Mouse (Mus musculus) forebrain, embryonic 11.5 days (tissue): Measurements from ENCODE around the gene Cyb561. TPM values are rescaled to one million over a fixed set of nuclear protein-coding genes. Genes with fewer than 3 reads are reported as not detected.

Experiments used
- ATAC-seq: fragments of 200-750 bp; cut with Nextera tagmentation; replicated peaks from 2 replicates; pipeline ENCODE4 v1.8.0; 2017; ENCODE audit warnings: moderate TSS enrichment; ENCODE audit not compliant: low FRiP score
- DNase-seq: peaks from one replicate; pipeline ENCODE4 v3.0.0-alpha.2; 2017; ENCODE audit warnings: low spot score
- H3K27ac ChIP-seq: fragments of 300-500 bp; sonication (generic); 2 replicates; pipeline ENCODE4 v1.5.1; 2014; ENCODE audit warnings: low read depth, low read length
- H3K27me3 ChIP-seq: fragments of 300-500 bp; sonication (generic); 2 replicates; pipeline ENCODE4 v1.6.1; 2014; ENCODE audit warnings: mild to moderate bottlenecking, low read length, mixed read lengths; ENCODE audit not compliant: control insufficient read depth, insufficient read depth
- H3K36me3 ChIP-seq: fragments of 300-500 bp; sonication (generic); 2 replicates; pipeline ENCODE4 v1.6.1; 2014; ENCODE audit warnings: mild to moderate bottlenecking, low read length, moderate library complexity, mixed read lengths; ENCODE audit not compliant: control insufficient read depth, insufficient read depth
- H3K4me1 ChIP-seq: fragments of 300-500 bp; sonication (generic); replicated peaks from 2 replicates; pipeline ENCODE4 v1.6.1; 2014; ENCODE audit warnings: low read length, mixed read lengths; ENCODE audit not compliant: control insufficient read depth, insufficient read depth
- H3K4me2 ChIP-seq: fragments of 300-500 bp; sonication (generic); 2 replicates; pipeline ENCODE4 v1.6.1; 2014; ENCODE audit warnings: low read depth, mild to moderate bottlenecking, low read length, moderate library complexity, mixed read lengths; ENCODE audit not compliant: severe bottlenecking
- H3K4me3 ChIP-seq: fragments of 300-500 bp; sonication (generic); 2 replicates; pipeline ENCODE4 v1.5.1; 2014; ENCODE audit warnings: low read depth, low read length
- H3K9ac ChIP-seq: fragments of 300-500 bp; sonication (generic); 2 replicates; pipeline ENCODE4 v1.6.1; 2014; ENCODE audit warnings: low read length
- H3K9me3 ChIP-seq: fragments of 300-500 bp; sonication (generic); 2 replicates; pipeline ENCODE4 v1.6.1; 2016; ENCODE audit warnings: low read length, mixed read lengths; ENCODE audit not compliant: control insufficient read depth
- WGBS: fragments of 180-500 bp; shearing (Covaris S2); extraction: QIAGEN DNeasy Blood & Tissue Kit; methylation state at CpG from one replicate; pipeline ENCODE4 v1.1.7; 2014; 5-methylcytosine and 5-hydroxymethylcytosine counted together
- polyA plus RNA-seq: library from polyadenylated mRNA; unstranded; fragments of >200 nt; fragmentation: Nextera tagmentation; extraction: Ambion mirVana; gene quantifications from 2 replicates; pipeline ENCODE4 v1.2.1, GENCODE M21; 2014

The Cyb561 gene
- polyA plus RNA-seq, 1 experiment from 2014 or later: 11.5 TPM

GRCm38 (mm10) chr11:105948255-105948654, 4.9 kb downstream of the Cyb561 start:
- Histone ChIP-seq H3K9me3 (no peaks in the 10 kb centered on the region), H3K36me3 (no peaks in the 10 kb centered on the region), H3K9ac (no peak overlapping the region), H3K4me1 (0 out of 2 replicates have a peak, but pooled peaks cover 2% of the 10 kb centered on the region), H3K27me3 (no peaks in the 10 kb centered on the region), H3K4me2 (no peak overlapping the region), H3K4me3 (no peak overlapping the region), H3K27ac (no peak overlapping the region)
- ATAC-seq (no peak), DNase-seq (no peak)
- WGBS: 83% methylated on average over 2 of the region's 2 CpGs

DNA sequence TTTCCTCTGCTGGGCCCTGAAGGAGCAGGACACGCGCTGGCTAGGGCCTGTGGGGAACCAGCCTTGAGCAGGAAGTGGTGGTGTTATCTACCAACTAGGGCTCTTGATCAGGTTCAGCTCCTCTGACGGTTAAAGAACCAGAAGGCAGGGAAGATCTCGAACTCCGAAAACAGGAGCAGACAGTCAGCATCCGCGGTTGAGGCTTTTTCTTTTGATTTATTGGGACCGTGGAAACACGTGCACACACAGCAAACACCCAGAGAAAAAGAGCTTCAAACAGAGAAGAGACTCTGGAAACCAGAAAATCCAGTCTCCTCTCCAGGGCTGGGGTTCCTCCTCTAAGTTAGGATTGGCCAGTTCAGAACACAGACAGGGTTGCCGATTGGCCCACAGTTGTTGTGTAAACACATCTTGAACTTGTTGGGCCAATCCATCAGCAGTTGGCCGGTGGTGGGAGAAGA, 6.4 kb downstream of the Cyb561 start:
- no peaks in the 10 kb centered on the region for H3K27me3 ChIP-seq
- no peak overlapping the region for H3K4me2 ChIP-seq
- H3K27ac ChIP-seq: no peak overlapping the region
- H3K9me3 ChIP-seq: no peaks in the 10 kb centered on the region
- no peak for ATAC-seq
- no peaks in the 10 kb centered on the region for H3K36me3 ChIP-seq
- WGBS: 57% methylated on average over 11 of the region's 11 CpGs
- H3K4me1 ChIP-seq: 0 out of 2 replicates have a peak, but pooled peaks cover 2% of the 10 kb centered on the region
- H3K9ac ChIP-seq: no peak overlapping the region
- DNase-seq: peak; percentile 47
- H3K4me3 ChIP-seq: no peak overlapping the region

- H3K4me3 ChIP-seq: peak overlapping the region; percentile 65; the same call in 1 of the 2 replicates
- DNase-seq: no peak
- 0 out of 2 replicates have a peak, but pooled peaks cover 2% of the 10 kb centered on the region for H3K4me1 ChIP-seq
- no peak overlapping the region; the same call in 1 of the 2 replicates for H3K9ac ChIP-seq
- H3K27me3 ChIP-seq: no peaks in the 10 kb centered on the region
- H3K27ac ChIP-seq: no peak overlapping the region
- H3K9me3 ChIP-seq: no peaks in the 10 kb centered on the region
- WGBS: 79% methylated on average over 16 of the region's 16 CpGs
- no peak for ATAC-seq
- H3K4me2 ChIP-seq: peak overlapping the region; percentile 97; the same call in 1 of the 2 replicates
- no peaks in the 10 kb centered on the region for H3K36me3 ChIP-seq
Measured at GRCm38 (mm10) chr11:105944770-105945672, 8.1 kb downstream of the Cyb561 start.

- H3K9me3 ChIP-seq: no peaks in the 10 kb centered on the region
- no peaks in the 10 kb centered on the region for H3K36me3 ChIP-seq
- no peak overlapping the region; the same call in 1 of the 2 replicates for H3K27ac ChIP-seq
- peak overlapping the region; percentile 69 for H3K9ac ChIP-seq
- peak overlapping the region; percentile 97 for H3K4me2 ChIP-seq
- ATAC-seq: peak; percentile 79
- WGBS: under 1% methylated on average over 56 of the region's 59 CpGs
- 0 out of 2 replicates have a peak, but pooled peaks cover 2% of the 10 kb centered on the region for H3K4me1 ChIP-seq
- peak overlapping the region; percentile 65 for H3K4me3 ChIP-seq
- no peaks in the 10 kb centered on the region for H3K27me3 ChIP-seq
- peak; percentile 84 for DNase-seq
Measured at GRCm38 (mm10) chr11:105944126-105944621, 9.0 kb downstream of the Cyb561 start.

DNA sequence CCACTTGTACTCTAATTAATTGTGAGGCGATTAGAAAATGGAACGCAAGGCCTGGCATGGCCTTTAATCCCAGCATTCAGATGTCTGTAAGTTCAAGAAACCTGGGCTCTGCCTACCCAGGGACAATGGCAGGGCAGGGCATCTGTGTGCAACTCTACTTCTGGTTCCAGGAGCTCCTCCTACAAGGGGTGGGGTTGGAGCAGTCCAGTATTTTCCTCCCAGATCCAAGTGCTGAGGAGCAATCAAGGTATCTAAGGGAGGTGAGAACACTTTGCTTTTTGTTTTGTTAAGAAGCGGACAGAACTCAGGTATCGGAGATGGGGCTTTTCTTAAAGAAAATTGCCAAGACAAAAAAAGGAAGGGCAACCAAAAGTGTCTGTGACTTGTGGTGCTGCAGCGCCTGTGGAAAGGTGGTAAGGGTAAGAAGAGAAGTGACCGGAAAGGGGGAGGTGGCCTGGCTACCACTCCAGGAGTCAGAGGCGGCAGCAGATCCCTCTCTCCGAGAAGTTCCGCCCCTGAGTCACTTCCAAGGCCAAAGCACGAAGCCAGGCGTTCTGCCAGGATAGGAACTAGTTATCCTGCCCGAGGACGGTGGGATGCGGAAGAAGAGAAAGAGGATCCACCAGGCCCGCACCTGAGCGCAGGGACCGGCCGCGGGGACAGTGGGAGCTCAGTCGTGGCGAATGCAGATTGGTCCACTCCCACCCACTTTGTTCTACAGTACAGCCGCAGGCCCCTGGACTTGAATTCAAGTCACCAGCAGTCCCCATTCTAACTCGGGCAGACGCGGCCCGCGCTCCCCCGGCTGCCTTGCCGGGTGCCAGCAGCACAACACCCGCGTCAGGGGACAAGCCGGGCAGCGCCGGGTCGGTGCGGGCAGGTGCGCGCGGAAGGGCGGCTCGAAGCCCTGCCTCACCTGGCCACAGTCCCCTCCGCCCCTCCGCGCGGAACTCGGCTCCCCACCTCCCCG, 9.7 kb downstream of the Cyb561 start:
- Histone ChIP-seq H3K4me2 (peak overlapping the region; percentile 97), H3K27ac (no peak overlapping the region; the same call in 1 of the 2 replicates), H3K9me3 (no peaks in the 10 kb centered on the region), H3K4me1 (0 out of 2 replicates have a peak, but pooled peaks cover 4% of the 10 kb centered on the region), H3K9ac (peak overlapping the region; percentile 69), H3K4me3 (peak overlapping the region; percentile 65), H3K27me3 (no peaks in the 10 kb centered on the region), H3K36me3 (no peaks in the 10 kb centered on the region)
- peak; percentile 64 for ATAC-seq
- peak; percentile 64 for DNase-seq
- WGBS: 5% methylated on average over 42 of the region's 47 CpGs

- Histone ChIP-seq H3K4me3 (no peak overlapping the region), H3K4me2 (no peak overlapping the region), H3K27ac (no peak overlapping the region), H3K9me3 (no peaks in the 10 kb centered on the region), H3K36me3 (no peaks in the 10 kb centered on the region), H3K9ac (no peak overlapping the region), H3K4me1 (0 out of 2 replicates have a peak, but pooled peaks cover 4% of the 10 kb centered on the region), H3K27me3 (no peaks in the 10 kb centered on the region)
- no peak for DNase-seq
- ATAC-seq: no peak
- 67% methylated on average over 8 of the region's 8 CpGs for WGBS
Measured at GRCm38 (mm10) chr11:105941973-105942372, 11.2 kb downstream of the Cyb561 start.

DNA sequence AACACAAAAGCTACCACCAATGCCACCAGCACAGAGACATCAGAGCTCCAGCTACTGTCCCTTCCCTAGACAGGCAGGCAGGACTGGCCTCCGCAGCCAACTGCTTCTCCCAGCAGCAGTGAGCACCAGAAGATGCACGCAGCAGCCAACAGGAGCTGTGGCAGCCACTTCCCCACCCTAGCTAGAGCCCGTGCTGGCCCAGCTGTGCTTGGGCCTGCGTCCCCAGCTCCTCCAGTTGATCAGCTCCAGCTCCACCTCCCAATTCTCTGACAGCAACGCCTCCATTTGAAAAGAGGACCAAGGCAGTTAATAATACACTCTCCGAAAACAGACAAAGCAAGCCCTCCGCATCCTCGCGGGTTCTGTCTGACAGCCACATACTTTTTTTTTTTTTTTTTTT, 14.4 kb downstream of the Cyb561 start:
- Histone ChIP-seq H3K4me3 (no peak overlapping the region), H3K4me2 (no peak overlapping the region), H3K9ac (no peak overlapping the region), H3K27ac (no peak overlapping the region), H3K4me1 (0 out of 2 replicates have a peak, but pooled peaks cover 1% of the 10 kb centered on the region), H3K36me3 (no peaks in the 10 kb centered on the region), H3K9me3 (no peaks in the 10 kb centered on the region), H3K27me3 (no peaks in the 10 kb centered on the region)
- 59% methylated on average over 9 of the region's 9 CpGs for WGBS
- peak; percentile 51 for DNase-seq
- no peak for ATAC-seq

GRCm38 (mm10) chr11:105936974-105937373, 16.2 kb downstream of the Cyb561 start:
- no peak for ATAC-seq
- Histone ChIP-seq H3K4me2 (no peak overlapping the region), H3K4me3 (no peak overlapping the region), H3K27ac (no peak overlapping the region), H3K27me3 (no peaks in the 10 kb centered on the region), H3K36me3 (no peaks in the 10 kb centered on the region), H3K9ac (no peak overlapping the region), H3K4me1 (0 out of 2 replicates have a peak, but pooled peaks cover 1% of the 10 kb centered on the region), H3K9me3 (no peaks in the 10 kb centered on the region)
- DNase-seq: no peak
- WGBS: 94% methylated on average over 3 of the region's 3 CpGs
